Mouse (Mus musculus): ENCODE results near the gene Kcnj15. TPM values are rescaled to one million over a fixed set of nuclear protein-coding genes. Genes with fewer than 3 reads are reported as not detected.

Kcnj15 gene
- not detected in 2 replicates for total RNA-seq (2017)

- no peak for ATAC-seq (ENCODE audit: extremely low read depth, insufficient number of reproducible peaks, low FRiP score, poor library complexity, severe bottlenecking)
These were observed at the start of gene Kcnj15 for GRCm38 (mm10) chr16:95257266-95257894. Kcnj15 (plus strand) TSS chr16:95257558.

- ATAC-seq (ENCODE audit: extremely low read depth, insufficient number of reproducible peaks, low FRiP score, poor library complexity, severe bottlenecking): no peak
These were observed 49.1 kb upstream of the Kcnj15 start for GRCm38 (mm10) chr16:95208243-95208642.

- no peak for ATAC-seq (ENCODE audit: extremely low read depth, insufficient number of reproducible peaks, low FRiP score, poor library complexity, severe bottlenecking)
These were observed 48.3 kb upstream of the Kcnj15 start for GRCm38 (mm10) chr16:95209011-95209466.

DNA sequence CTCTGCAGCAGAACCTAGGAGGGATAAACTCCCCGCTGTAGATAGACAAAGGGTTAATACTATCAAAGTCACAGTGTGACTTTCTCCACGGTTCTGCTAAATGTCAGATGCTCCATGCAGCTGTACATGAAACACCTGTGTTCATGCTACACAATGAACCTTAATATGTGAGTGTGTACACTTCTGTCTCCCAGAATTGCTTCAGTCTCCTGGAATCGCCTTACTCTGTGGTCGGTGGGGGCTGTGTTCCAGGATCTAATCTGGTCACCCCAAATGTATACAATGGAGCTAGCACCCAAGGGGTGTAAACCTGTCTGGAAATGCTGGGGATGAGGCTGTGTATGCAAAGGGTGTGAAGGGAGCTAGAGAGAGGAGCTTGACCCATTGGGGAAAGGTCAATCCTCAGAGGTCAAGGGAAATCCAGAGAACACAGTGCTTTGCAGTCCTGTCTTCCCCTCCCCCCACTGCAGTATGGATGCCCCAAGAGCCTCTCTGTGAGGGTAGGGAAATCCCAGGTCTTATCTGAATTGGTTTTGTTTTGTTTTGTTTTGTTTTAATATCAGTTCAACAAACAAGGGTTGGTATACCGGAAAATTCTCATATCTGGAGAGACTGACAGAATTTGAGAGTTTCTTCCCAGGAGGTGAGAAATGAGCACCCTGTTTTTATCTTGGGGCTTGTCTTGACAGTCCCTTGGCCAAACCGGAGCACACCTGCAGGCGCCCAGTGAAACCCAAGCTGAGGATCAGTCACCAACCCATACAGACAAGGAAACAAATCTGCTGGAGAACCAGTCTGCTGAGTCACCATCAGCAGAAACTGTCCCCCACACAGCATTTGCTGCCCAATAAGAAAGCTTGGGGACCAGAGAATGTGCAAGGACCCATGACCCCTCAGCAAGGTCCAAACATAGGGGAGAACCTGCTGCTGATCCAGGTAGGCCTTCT is 42.8 kb upstream of the Kcnj15 start:
- ATAC-seq (ENCODE audit: extremely low read depth, insufficient number of reproducible peaks, low FRiP score, poor library complexity, severe bottlenecking): no peak

- ATAC-seq (ENCODE audit: extremely low read depth, insufficient number of reproducible peaks, low FRiP score, poor library complexity, severe bottlenecking): no peak
These were observed 41.6 kb upstream of the Kcnj15 start for GRCm38 (mm10) chr16:95215782-95216181.

GRCm38 (mm10) chr16:95216346-95216745 is 41.0 kb upstream of the Kcnj15 start:
- no peak for ATAC-seq (ENCODE audit: extremely low read depth, insufficient number of reproducible peaks, low FRiP score, poor library complexity, severe bottlenecking)

- ATAC-seq (ENCODE audit: extremely low read depth, insufficient number of reproducible peaks, low FRiP score, poor library complexity, severe bottlenecking): no peak
These were observed 40.5 kb upstream of the Kcnj15 start for GRCm38 (mm10) chr16:95216824-95217223.

- no peak for ATAC-seq (ENCODE audit: extremely low read depth, insufficient number of reproducible peaks, low FRiP score, poor library complexity, severe bottlenecking)
These were observed 38.6 kb upstream of the Kcnj15 start for GRCm38 (mm10) chr16:95218783-95219182.

- no peak for ATAC-seq (ENCODE audit: extremely low read depth, insufficient number of reproducible peaks, low FRiP score, poor library complexity, severe bottlenecking)
These were observed 37.9 kb upstream of the Kcnj15 start for GRCm38 (mm10) chr16:95219459-95219858.

GRCm38 (mm10) chr16:95221051-95221450 is 36.3 kb upstream of the Kcnj15 start:
- no peak for ATAC-seq (ENCODE audit: extremely low read depth, insufficient number of reproducible peaks, low FRiP score, poor library complexity, severe bottlenecking)

GRCm38 (mm10) chr16:95222026-95222718 is 35.2 kb upstream of the Kcnj15 start:
- ATAC-seq (ENCODE audit: extremely low read depth, insufficient number of reproducible peaks, low FRiP score, poor library complexity, severe bottlenecking): no peak

- ATAC-seq (ENCODE audit: extremely low read depth, insufficient number of reproducible peaks, low FRiP score, poor library complexity, severe bottlenecking): no peak
These were observed 33.9 kb upstream of the Kcnj15 start for GRCm38 (mm10) chr16:95223435-95223834.

DNA sequence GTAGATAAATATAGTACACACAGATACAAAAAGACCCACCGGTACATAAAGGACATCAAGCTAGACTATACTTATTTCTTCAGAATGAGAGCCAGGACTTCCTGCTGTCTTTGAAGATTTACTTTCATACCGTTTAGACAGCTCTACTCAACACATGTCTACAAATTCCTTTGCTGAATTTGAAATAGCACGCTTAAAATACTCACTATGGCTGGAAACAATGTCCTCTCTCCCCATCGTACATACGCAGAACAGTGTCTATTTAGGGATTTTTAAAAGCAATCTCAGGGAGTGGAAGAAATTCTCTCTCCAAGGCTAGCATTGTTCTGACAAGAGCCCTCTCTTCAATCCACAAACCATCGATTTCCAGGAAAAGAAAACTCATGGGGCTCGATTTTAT is 32.1 kb upstream of the Kcnj15 start:
- no peak for ATAC-seq (ENCODE audit: extremely low read depth, insufficient number of reproducible peaks, low FRiP score, poor library complexity, severe bottlenecking)

DNA sequence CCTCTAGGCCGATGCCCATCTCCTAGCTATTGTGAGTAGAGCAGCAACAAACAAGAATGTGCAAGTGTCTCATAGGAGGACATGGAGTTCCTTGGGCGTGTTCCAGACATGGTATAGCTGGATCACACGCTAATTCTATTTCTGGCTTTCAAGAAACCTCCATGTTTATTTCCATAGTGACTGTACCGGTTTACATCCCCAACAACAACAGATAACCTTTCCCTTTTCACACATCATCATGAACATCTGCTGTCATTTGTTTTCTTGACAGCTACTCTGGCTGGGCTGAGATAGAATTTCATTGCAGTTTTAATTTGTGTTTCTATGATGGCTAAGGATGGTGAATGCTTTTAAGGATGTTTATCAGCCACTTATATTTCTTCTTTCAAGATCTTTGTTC is 25.6 kb upstream of the Kcnj15 start:
- ATAC-seq (ENCODE audit: extremely low read depth, insufficient number of reproducible peaks, low FRiP score, poor library complexity, severe bottlenecking): no peak

- no peak for ATAC-seq (ENCODE audit: extremely low read depth, insufficient number of reproducible peaks, low FRiP score, poor library complexity, severe bottlenecking)
These were observed 22.3 kb upstream of the Kcnj15 start for GRCm38 (mm10) chr16:95234891-95235548.

GRCm38 (mm10) chr16:95239209-95239925 is 18.0 kb upstream of the Kcnj15 start:
- ATAC-seq (ENCODE audit: extremely low read depth, insufficient number of reproducible peaks, low FRiP score, poor library complexity, severe bottlenecking): no peak

DNA sequence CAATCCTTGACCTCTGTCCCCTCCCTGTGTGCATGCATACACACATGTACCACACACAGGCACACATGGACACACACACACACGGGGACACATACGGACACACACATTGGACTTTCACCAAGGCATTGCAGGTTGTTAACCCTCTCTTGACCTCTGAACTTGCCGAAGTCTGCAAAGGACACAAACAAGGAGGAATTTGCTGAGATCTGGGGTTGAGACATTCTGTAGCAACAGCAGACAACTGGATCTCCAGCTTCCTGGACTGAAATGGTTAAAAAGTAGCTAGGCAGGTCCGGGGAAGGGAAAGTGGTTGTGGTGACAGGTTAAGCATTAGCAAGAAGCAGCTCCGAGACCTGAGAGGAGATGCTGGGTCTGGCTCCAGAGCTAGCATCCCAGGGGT is 16.7 kb upstream of the Kcnj15 start:
- ATAC-seq (ENCODE audit: extremely low read depth, insufficient number of reproducible peaks, low FRiP score, poor library complexity, severe bottlenecking): no peak

- ATAC-seq (ENCODE audit: extremely low read depth, insufficient number of reproducible peaks, low FRiP score, poor library complexity, severe bottlenecking): no peak
These were observed 15.8 kb upstream of the Kcnj15 start for GRCm38 (mm10) chr16:95241581-95241980.
